Mouse (Mus musculus) liver, postnatal 0 days (tissue): ENCODE data around the gene Ubac2.
"Not testable (repeated sequence)": the region's sequence is repeated elsewhere in the genome, so short reads cannot be mapped to it uniquely, and the experiment has no call there.

Experiments used
- CTCF ChIP-seq: sonication (generic); IDR thresholded peaks from 2 replicates; pipeline ENCODE4 v1.5.1; 2016; ENCODE audit warnings: antibody characterized with exemption, low read depth
- EP300 ChIP-seq: IDR thresholded peaks from 2 replicates; pipeline ENCODE4 v1.6.1; 2016; ENCODE audit warnings: antibody characterized with exemption, low read depth, mild to moderate bottlenecking

DNA sequence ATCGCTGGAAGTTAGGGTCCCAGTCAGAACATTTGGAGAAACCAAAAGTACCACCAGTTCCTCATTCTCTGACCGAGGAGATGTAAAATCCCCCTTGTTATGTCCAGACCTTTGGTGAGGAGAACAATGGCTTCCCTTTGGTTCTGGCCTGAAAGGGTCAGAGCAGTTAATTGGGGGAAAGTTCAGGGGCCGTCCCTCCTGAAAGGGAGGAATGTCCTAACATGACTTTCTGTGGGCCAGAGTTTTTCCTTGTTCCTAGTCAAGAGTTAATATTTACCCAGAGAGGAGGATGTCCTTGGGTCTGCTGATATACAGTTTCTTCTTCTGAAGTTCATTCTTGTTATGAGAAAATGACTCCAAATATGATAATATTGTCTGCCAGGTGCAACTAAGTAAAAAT is 189.6 kb downstream of the Ubac2 start:
- TF ChIP-seq CTCF, EP300: not testable (repeated sequence)
